Mouse (Mus musculus) left cerebral cortex, postnatal 10 days (tissue): Measurements from ENCODE around the gene Ncapd3. TPM values are rescaled to one million over a fixed set of nuclear protein-coding genes. Genes with fewer than 3 reads are reported as not detected.
A peak's percentile ranks its signal among the peaks of the same experiment; 100 is the strongest.

Source experiments
- DNase-seq, 2 experiments: peaks; one replicate each; pipeline ENCODE4 v3.0.0; 2021 to 2022; ENCODE audit warnings: low spot score in 2 of 2, mixed read lengths in 1 of 2; ENCODE audit errors: extremely low spot score in 1 of 2
- intact Hi-C: fragments of 180-260 bp; cut with DNase I; formaldehyde crosslinking; loops from one replicate; pipeline ENCODE4 v1.15.1; 2025
- total RNA-seq, 2 experiments: library from RNA; stranded (reverse); gene quantifications; 2 replicates each; pipeline ENCODE4 v1.2.3; 2021

Ncapd3 gene
- total RNA-seq, 2 experiments from 2014 or later: 18.3 to 19.9 TPM

GRCm38 (mm10) chr9:27109533-27110514 is 79.8 kb downstream of the Ncapd3 start:
- intact Hi-C loops: loop anchor here (5.0 kb wide), 2 partner anchors 37 to 217 kb away; no protein-coding TSS in a partner anchor
- DNase-seq: peak; percentile 27 to 76

- no peak for DNase-seq
- intact Hi-C loops: loop anchor here (5.0 kb wide), 1 partner anchor 37 kb away; no protein-coding TSS in a partner anchor
These were observed 80.7 kb downstream of the Ncapd3 start for GRCm38 (mm10) chr9:27110681-27111080.

- no peak for DNase-seq
These were observed 81.8 kb downstream of the Ncapd3 start for GRCm38 (mm10) chr9:27111756-27112155.

GRCm38 (mm10) chr9:27121254-27121653 is 91.3 kb downstream of the Ncapd3 start:
- intact Hi-C loops: no loop called here

More at GRCm38 (mm10) chr9:27111756-27112155, 81.8 kb downstream of the Ncapd3 start:
- intact Hi-C loops: loop anchor here (5.0 kb wide), 1 partner anchor 36 kb away; no protein-coding TSS in a partner anchor

GRCm38 (mm10) chr9:27122076-27122475 is 92.1 kb downstream of the Ncapd3 start:
- intact Hi-C loops: no loop called here

More at GRCm38 (mm10) chr9:27121254-27121653, 91.3 kb downstream of the Ncapd3 start:
- DNase-seq: no peak

GRCm38 (mm10) chr9:27122963-27123362 is 93.0 kb downstream of the Ncapd3 start:
- intact Hi-C loops: no loop called here
- no peak for DNase-seq

More at GRCm38 (mm10) chr9:27122076-27122475, 92.1 kb downstream of the Ncapd3 start:
- DNase-seq: no peak

GRCm38 (mm10) chr9:27123947-27124346 is 94.0 kb downstream of the Ncapd3 start:
- peak in 1 of 2 experiments; percentile 34 for DNase-seq
- intact Hi-C loops: no loop called here

- DNase-seq: peak in 1 of 2 experiments; percentile 42
- intact Hi-C loops: no loop called here
These were observed 95.5 kb downstream of the Ncapd3 start for GRCm38 (mm10) chr9:27125450-27125849.

- DNase-seq: no peak
- intact Hi-C loops: no loop called here
These were observed 96.6 kb downstream of the Ncapd3 start for GRCm38 (mm10) chr9:27126543-27126942.

GRCm38 (mm10) chr9:27128629-27129028 is 98.7 kb downstream of the Ncapd3 start:
- intact Hi-C loops: no loop called here
- DNase-seq: no peak

GRCm38 (mm10) chr9:27134410-27134809 is 104.4 kb downstream of the Ncapd3 start:
- intact Hi-C loops: no loop called here
- no peak for DNase-seq

- DNase-seq: no peak
- intact Hi-C loops: no loop called here
These were observed 105.4 kb downstream of the Ncapd3 start for GRCm38 (mm10) chr9:27135372-27135771.

- intact Hi-C loops: no loop called here
- DNase-seq: no peak
These were observed 106.7 kb downstream of the Ncapd3 start for GRCm38 (mm10) chr9:27136651-27137050.

GRCm38 (mm10) chr9:27140432-27141065 is 110.6 kb downstream of the Ncapd3 start:
- intact Hi-C loops: no loop called here
- DNase-seq: no peak

- intact Hi-C loops: no loop called here
- no peak for DNase-seq
These were observed 114.4 kb downstream of the Ncapd3 start for GRCm38 (mm10) chr9:27144271-27144840.
